Mouse (Mus musculus): ENCODE measurements at regions not wholly inside any gene's neighbourhood (a gene's known extent, or its start where the extent isn't known, plus 50 kb on each side); places are given as distances from the start of the nearest gene placed in this dataset.

DNA sequence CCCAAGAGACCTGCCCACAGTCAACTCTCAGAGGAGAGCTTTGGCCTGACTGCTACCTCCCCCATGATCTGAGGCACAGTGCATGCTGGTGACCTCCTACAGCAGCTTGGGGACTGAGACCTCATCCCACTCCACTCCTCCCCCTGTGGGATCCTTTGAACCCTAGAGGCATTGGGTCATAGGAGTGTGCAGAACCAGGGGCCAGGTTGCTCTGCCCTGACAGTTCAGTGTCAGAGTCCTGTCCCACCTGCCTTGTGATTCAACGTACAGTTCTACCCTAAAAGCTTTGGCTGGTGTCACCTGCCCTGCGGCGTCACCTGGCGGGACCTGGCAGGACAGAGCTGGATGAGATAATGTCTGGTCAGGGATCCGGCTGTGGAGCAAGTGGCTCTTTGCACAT, 254.9 kb upstream of the Zmiz1 start:
- TF ChIP-seq POLR2A (IDR thresholded peaks at IDR 0.05; ENCODE audit: control insufficient read depth in 1 of 2, insufficient read depth in 1 of 2, low read depth in 1 of 2, low read length in 2 of 2, poor library complexity in 1 of 2): no peak
- TF ChIP-seq CHD1 (IDR thresholded peaks at IDR 0.05; ENCODE audit: low read depth, low read length): no peak
- no peak for TF ChIP-seq EP300 (IDR thresholded peaks at IDR 0.05; ENCODE audit: low read depth in 1 of 2, low read length in 2 of 2)
- TF ChIP-seq RCOR1 (IDR thresholded peaks at IDR 0.05; ENCODE audit: low read depth, low read length): no peak
- TF ChIP-seq CTCF (IDR thresholded peaks at IDR 0.05 in 2 of 3, conservative IDR thresholded peaks at IDR 0.05 in 1 of 3; ENCODE audit: control insufficient read depth in 1 of 3, insufficient read depth in 1 of 3, low read depth in 2 of 3, low read length in 3 of 3, poor library complexity in 1 of 3, severe bottlenecking in 1 of 3): no peak
- TF ChIP-seq POLR2AphosphoS5 (IDR thresholded peaks at IDR 0.05; ENCODE audit: borderline replicate concordance, low read depth, low read length): no peak
- no peak for TF ChIP-seq NRF1 (IDR thresholded peaks at IDR 0.05; ENCODE audit: insufficient read depth, low read depth, low read length, poor library complexity, severe bottlenecking)
- TF ChIP-seq ZMIZ1 (IDR thresholded peaks at IDR 0.05; ENCODE audit: low read depth, low read length): no peak
- no peak for TF ChIP-seq UBTF (IDR thresholded peaks at IDR 0.05; ENCODE audit: borderline replicate concordance, insufficient read depth, low read depth, low read length)
- no peak for TF ChIP-seq BHLHE40 (IDR thresholded peaks at IDR 0.05; ENCODE audit: borderline replicate concordance, low read depth, low read length)
